Mouse (Mus musculus): ENCODE results near the gene Pcsk1.

Pcsk1 gene

DNA sequence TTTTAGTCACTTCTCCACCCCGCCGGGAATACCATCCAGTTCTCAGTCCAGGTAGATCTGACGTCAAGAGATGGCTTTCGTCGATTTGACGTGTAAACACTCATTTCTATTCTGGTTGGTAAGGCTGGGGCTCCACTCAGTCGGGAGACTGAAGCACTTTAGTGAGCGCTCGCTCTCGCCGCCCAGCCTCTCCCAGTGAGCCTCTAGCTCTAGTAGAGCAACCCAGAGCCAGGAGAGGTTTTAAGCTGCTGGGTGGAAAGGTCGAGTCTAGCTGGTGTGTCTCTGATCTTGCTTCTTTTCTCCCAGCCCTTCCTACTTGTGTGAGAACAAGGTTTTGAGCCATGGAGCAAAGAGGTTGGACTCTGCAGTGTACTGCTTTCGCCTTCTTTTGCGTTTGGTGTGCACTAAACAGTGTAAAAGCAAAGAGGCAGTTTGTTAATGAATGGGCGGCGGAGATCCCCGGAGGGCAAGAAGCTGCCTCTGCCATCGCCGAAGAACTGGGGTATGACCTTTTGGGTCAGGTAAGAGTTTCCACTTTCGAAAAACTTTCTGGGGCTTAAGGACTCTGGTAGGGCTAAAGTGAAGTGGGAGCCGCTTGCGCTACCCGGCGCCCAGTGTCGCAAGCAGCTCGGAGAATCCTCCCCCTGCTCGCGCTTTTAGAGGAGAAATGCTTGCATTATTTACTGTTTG lies at the start of gene Pcsk1:
TSS of gene Pcsk1 (plus strand) at position 106 of the 690 bp plus-strand sequence.
- DNase-seq = peak; percentile 55

DNA sequence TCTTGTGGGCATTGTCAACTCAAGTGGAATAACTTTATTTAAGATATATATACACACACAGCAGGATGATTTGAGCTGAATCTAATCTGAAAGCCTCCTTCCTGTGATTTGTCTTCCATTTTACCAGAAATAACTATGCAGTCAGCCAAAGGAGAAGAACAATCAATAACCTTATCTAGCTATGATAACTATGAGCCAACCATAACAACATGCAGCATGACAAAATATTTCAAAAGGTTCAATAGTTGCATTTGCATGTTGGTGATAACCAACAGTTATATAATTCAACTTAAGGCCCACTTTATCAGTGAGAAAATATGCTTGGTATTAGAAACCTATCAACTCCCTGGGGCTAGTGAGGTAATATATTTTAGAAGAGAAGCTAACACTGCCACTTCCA lies 30.8 kb upstream of the Pcsk1 start:
- DNase-seq = no peak

DNA sequence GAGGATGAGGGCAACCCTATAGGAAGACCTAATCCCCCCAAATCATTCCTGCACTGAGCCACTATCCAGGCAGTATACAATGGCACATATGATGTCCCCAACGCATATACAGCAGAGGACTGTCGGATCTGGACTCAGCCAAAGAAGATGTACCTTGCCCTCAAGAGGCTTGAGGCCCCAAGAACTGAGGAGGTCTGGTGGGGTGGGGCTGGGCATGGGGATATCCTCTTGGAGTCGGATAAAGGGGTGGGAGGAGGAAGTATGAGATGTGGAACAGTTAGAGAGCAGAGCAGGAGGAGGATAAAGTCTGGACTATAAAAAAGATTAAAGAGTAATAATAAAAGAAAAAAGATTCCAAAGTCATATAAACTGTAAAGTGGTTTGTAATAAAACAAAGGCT lies 25.7 kb upstream of the Pcsk1 start:
- no peak for DNase-seq

DNA sequence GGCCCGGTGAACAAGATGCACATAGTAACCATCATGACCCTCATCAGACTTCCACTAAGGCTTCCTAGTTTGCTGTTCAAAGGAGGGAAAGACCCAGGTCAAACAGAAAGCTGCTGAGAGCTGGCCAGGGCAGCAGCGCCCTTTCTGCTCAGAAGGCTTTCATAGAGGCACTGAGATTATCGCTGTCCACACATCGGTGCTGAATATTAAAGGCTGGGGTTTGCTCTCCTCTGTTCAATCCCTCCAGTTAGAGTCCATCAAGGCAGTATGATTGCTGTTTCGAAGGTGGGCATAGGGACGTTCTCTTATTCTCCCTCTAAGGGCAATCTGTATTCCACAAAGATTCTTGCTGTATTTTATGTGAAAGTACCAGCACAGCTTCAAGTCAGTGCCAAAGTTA lies 1.0 kb upstream of the Pcsk1 start:
- DNase-seq = peak; percentile 63

DNA sequence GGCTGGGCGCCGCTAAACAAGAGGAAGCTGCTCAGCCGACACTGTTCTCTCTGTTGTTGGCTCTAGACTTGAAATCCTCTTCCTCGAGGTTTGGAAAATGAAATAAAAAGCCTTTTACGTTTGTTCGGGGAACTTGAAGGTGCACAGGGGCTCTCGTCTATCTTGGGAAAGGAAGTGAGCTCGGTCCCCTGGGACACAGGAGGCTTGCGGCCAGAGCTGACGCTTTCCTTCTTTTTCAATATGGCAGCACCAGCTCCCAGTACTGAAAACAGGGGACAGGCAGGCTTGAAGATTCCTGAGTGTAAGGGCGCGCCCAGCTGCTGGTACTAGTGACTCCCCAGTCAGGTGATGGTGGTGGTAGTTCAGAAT lies 769 bp downstream of the Pcsk1 start:
- DNase-seq = peak; percentile 51

DNA sequence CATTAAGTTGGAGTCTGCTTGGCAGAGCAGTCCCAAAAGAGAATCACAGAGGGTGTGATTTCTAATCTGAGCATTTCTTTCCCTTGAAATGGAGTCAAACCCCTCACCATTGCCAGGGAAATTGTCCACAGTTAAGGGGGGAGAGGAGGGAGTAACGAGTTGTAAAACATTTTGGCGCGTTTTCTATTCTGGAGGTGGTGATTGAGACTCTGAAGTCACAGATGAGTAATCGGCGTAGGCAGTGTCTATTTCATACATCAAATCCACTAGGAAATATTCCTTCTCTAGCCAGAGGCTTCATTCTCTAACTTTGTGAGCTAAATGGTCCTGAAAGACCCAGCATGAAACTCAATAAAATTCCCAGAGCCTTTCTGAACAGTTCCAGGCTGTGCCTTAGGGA lies 1.4 kb downstream of the Pcsk1 start:
- peak; percentile 2 for DNase-seq

DNA sequence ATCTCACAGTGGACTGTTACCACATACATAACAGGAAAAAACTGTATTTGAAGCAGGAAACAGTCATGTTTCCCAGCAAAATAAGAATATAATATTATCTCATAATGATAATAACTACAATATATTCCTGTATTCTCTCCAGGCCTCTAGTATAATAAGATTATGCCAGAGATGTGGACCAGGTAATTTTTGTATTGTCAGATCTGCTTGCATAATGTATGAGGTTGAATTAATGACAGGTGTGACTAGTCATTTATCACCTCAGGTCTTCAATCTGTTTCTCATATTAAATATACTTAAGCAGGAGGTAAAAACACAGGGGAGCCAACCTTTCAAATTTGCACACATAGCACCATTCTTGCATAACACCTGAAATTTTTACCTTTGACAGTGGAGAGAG lies 5.9 kb downstream of the Pcsk1 start:
- DNase-seq = no peak

DNA sequence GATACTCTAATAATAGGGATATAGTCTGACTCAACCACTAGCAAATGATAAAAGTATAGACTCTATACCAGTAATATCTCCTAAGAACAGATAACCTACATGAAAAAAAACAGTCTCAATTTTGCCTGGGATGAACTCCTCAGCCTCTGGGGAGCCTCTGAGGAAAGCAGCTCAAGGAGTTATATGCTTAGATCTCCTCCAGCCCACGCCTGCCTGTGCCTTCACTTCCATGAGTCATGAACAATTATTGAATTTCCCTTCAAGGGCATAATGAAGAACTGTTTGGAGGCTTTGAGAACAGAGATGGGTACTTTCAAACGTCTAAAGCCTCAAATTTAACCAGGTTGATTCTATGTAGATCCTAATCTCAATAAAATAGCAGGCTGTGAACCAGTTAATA lies 23.5 kb downstream of the Pcsk1 start:
- no peak for DNase-seq

DNA sequence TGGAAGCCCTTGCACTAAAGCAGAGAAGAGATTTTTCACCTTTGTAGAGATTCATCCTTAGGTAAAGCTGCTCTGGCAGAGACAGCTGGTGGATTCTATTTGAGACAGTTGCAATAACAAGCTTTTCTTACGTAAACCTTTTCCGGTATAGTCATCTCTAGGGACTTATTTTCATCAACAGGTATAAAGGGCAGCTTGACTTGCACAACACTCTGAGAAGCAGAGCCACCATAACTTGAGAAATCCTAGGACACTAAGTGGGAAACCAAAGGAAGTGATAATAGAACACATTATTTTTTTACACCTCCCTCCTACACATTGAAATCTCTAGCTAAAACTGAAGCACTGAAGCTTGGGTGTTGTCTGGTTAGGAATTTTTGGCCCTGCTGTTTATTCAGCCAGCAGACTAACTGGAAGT lies 24.4 kb downstream of the Pcsk1 start:
- no peak for DNase-seq

DNA sequence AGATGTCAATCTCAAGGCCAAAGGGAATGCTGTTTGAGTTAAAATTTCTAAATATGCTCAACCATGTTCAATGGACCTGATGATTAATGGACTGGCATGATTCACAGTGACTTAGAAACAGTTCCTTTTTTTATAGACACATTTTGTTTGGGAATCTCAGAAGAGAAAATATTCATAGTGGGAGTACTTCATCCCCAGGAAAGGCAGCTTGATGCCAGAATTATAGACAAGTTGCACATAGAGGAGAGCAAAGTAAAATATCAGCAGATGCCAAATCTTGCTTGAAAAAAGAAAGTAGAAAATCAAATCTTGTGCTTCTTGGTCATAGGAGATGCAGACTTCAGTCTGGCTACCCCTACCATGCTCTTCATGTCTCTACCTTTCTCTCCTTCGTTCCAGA lies 25.2 kb downstream of the Pcsk1 start:
- no peak for DNase-seq

DNA sequence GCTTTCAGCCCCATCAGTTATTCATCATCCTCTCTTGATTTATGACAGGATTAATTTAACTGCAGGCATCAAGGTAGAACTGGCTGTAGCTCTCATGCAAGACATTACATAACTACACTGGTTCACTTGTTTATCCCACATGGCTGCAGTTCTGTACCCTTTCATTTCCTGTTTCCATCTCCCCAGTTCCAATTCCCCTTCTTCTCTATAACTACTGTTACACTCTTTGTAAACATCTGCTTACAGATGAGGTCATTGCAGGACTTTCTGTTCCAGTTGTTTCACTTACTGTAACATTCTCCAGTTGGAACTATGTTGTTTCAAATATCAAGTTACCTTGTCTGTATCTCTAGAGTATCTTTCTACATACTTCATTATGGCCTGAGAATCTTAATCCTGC lies 46.2 kb downstream of the Pcsk1 start:
- no peak for DNase-seq

DNA sequence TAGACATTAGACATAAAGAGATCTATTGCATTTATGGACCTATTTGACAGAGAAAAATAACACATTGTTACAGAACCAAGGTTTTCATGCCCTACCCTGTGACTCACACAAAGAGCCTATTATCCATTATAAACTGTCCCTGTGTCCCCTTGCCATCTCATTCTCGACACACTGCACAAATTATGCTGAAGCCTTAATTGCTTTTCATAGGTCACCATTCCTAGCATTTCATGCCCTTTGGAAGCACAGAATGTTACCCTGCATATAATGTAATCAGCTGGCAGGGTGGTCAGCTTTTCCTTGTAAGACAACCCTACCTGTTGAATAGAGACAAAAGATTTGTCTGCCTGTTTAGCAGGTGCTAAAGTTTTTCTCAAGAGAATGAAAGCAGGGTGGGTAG lies 71.0 kb downstream of the Pcsk1 start:
- peak; percentile 65 for DNase-seq

DNA sequence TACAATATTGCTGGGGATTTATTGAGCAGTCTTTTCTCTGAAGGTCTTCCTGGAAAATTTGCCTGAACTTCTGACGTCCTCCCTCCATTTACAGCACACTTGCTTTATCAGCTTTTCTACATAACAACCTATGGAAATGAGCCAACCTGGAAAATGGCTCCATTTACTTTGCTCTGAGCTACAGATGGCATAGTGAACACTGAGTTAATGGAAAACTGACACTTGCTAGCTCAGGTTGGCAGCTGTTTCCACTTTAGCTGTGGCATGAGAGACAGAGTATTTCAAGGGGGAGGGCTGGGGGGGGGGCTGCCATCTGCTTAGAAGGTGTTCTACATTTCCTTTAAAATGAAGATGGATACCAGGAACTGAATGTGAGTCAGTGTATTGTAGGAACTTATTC lies 73.8 kb downstream of the Pcsk1 start:
- no peak for DNase-seq
